Mouse (Mus musculus) heart, adult 8-10 months (tissue): ENCODE results near the gene Lonp2. TPM values are rescaled to one million over a fixed set of nuclear protein-coding genes. Genes with fewer than 3 reads are reported as not detected.

ENCODE experiments used
- DNase-seq: peaks from one replicate; pipeline ENCODE4 v3.0.0; 2022; ENCODE audit warnings: low spot score
- total RNA-seq, 4 experiments: library from RNA; stranded (reverse); gene quantifications; 2 replicates each; pipeline ENCODE4 v1.2.4; 2022

Lonp2 gene
- total RNA-seq = 10 to 100 TPM; 79.6 to 86.6 (median 83.4) TPM

DNA sequence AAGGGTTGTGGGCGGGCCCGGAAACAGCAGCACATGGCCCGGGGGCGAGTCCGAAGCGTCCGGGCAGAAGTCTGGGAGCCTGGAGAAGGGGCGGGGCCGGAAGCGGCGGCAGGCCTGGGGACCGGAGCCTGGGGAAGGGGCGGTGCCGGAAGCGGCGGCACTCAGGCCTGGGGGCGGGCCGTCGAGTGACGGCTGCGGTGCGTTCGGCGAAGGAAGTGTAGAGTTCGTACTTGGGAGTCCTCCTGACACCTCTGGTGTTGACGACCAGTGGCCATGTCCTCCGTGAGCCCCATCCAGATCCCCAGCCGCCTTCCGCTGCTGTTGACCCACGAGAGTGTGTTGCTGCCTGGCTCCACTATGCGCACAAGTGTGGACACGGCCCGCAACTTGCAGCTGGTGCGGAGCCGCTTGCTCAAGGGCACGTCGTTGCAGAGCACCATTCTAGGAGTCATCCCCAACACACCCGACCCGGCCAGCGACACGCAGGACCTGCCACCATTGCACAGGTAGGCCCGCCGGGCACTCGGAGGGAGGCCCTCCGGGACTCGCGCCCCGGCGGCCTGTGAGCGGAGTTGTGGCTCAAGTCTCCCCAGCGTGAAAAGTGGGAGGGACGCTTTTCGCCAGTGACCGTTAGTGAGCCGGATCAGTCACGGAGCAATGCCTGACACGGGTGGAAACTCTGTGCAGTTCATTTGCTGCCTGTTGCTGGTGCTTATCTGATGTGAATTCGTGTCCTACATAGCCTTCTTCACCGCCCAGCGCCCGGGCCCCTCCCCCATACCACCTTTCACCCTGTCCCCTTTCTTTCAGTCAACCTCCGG, at the start of gene Lonp2:
TSS of gene Lonp2 (plus strand) at position 133 of the 821 bp plus-strand sequence.
- DNase-seq = peak; percentile 97

DNA sequence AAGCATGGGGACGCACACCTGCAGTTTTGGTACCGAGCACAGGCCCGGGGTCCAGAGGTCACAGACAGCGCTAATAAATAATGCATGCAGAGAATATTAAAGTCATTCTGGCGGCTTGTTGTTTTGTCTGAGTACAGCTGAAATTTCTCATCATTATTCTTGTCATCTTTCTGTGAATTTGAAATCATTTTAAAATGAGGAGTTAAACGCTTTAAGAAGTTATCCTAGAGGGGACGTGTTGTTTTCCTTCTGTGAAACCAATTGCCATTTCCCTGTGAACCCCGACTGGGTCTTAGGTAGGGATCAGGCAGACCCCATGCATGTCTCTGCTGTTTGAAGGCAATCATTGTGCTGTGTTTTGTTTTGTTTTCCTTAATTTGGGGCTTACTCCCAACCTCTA, 46.3 kb upstream of the Lonp2 start:
- DNase-seq = no peak

DNA sequence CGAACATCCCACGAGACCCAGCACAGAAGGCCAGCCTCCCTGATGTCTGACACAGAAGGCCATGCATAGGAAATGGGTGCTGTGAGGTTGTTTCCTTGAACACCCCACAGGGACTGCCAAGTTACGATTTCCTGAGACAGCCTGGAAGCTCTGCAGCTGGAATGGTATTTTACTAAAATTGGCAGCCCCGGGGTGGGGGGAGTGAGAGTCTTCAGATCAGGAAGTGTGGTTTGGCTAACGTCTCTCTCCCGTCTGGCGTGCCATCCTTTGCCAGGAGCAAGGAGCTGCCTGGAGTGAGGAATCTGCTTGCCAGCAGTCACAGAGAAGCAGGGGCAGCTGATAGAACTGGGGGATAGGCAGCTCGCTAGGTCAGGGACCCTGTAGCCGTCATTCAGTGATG, 45.8 kb upstream of the Lonp2 start:
- DNase-seq = peak; percentile 53

DNA sequence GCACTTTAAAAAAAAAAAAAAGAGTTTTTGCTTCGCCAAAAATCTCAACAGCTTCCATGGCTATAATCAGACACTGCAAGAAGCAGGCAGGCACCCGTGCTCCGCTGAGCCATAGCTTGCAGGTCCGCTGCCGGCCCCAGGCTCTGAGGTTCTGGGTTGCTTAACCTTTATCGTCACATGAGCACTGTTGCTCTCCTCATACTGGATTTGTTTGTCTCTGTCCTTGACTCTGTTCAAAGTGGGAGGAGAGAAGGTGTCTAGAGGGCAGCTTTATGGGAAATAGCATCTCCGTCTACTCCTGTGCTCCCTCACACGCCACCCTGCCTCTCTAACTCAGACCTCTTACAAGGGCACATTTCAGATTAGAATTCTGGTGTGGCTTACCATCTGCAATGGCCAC, 45.1 kb upstream of the Lonp2 start:
- DNase-seq = no peak

DNA sequence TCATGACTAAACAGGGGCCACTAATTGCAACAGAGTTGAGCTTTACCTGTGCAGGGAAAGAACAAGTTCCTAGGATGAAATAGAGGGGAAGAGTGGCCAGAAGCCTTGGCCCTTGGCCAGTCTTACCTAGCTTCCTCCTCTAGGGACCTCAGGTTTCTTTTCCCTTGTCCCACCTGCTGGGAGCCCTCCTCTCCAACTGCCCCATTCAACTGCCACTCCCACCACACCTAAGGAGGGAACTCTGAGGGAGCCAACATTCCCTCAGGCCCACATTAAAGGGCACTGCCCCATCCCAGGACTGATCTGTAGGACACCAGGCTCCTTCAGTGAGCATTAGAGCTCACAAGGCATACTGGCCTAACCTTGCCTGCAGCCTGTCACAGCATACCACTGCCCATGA, 43.4 kb upstream of the Lonp2 start, which contains the start of gene Abcc12:
TSS of gene Abcc12 (minus strand) at position 229 of the 400 bp plus-strand sequence.
- DNase-seq = no peak

DNA sequence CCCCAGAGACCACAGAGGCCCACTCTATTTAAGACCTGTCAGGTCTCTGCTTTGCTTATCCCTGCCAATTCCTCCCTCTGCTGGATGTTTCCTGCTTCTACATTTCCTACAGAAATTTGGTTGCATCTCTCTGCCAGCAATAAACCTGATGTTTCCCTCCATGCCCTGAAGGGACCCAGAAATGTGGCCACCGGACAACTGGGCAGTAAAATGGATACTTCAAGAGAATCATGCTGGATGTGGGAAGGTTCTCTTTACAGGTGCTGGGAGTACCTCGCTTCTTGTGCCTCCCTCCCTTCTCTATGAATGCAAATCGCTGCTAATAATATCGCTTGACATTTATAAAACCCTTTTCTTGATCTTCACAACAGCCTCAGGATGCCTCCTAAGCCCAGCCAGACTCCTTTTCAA, 41.9 kb upstream of the Lonp2 start:
- DNase-seq = no peak

DNA sequence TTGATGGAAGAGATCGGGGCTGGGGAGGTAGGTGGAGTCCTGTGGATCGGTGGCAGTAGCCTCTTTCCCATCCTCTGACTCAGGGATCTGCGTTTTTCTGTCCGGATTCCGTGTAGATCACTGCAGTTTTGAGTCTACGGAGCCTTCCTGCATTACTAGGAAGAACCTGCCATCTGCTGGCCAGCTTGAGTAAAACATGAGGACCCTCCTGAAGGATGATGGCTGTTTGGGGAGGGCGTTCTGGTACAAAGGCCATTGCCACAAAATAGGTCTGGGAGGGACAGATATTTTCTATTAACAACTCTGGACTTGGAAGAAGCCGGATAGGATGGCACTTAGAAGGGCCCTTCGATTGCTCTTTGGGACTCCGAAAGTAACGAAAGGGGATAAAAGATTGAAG, 38.7 kb upstream of the Lonp2 start:
- DNase-seq = peak; percentile 80

DNA sequence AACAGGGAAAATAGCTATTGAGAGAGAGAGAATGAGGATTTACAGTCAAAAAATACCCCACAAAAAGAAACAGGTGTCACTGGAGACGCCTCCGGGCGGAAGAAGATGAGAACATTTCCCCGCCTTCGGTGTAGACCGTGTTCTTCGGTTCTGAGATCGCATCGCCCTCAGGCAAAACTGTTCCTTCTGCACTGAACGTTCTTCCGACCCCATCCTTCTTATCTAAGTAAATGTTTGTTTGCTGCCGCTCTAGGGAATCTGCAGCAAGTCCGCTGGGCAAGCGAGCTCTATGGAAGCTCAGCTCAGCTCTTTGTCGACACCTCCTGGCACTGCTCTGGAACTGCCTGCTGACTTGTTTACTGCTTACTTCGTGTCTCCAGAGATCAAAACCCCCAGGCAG, 38.3 kb upstream of the Lonp2 start:
- peak; percentile 71 for DNase-seq

DNA sequence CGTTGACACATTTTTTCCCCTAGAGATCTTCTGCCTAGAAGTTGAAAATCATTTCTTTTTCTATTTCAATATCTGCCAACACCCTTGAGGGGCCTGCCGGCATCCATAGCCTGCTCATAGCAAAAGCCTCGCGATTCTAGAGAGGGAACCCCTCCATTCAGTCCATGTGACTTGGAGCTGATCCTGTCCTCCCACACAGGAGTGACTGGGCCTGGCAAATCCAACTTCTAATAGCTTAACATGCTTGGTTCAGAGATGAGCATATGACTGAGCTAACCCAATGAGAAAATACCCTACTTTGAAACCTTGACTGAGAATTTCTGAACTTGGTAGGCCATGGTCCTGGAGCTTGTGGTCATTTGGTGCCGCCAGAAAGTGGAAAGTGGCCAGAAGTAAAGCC, 37.8 kb upstream of the Lonp2 start:
- DNase-seq = no peak

DNA sequence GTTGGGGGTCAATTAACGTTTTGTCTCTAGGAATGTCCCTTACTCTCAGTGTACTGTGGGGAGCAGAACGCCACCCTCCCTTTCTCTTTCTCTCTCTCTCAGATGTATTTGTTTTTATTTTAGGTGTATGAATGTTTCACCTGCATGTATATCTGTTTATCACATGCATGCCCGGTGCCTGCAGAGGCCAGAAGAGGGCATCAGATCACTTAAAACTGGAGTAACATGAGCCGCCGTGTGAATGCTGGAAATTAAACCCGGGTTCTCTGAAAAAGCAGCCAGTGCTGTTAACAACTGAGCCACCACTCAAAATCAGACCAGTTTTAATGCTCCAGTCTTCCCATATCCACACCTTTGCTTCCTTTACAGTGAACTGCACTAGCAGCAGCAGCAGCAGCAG, 37.2 kb upstream of the Lonp2 start:
- no peak for DNase-seq

DNA sequence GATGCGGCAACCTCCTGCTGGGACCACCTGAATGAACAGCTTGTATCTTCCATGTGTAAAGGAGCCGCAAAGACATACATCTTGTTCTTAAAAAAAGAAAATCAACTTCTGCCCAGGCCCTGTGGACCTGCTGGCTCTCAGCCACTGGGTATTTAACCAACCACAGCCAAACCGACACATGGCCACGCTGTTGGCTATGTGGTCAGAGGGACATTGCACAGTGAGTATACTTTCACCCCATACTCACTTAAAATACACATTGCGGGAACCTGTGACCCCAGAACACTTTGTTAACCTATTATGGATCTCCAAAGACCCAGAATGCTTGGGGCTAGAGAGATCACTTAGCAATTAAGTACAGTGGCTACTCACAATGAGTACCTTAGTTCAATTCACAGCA, 35.5 kb upstream of the Lonp2 start:
- no peak for DNase-seq

DNA sequence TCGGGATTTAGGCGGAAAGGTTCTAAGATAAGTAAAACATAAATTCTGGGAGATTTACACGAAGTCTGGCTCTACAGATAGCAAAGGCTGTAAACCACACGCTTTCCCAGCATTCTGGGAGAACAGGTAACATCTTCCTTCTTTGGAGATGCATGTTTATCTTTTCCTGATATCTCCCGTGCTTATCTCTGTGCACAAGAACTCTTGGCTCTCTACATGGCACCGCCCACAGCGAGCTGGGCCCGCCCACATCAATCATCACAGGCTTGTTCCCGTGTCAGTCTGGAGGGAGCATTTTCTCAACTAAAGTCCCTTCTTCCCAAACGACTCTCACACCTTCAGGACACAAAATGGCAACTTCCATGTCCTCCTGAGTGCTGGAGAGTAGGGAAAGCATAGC, 30.7 kb upstream of the Lonp2 start:
- no peak for DNase-seq

DNA sequence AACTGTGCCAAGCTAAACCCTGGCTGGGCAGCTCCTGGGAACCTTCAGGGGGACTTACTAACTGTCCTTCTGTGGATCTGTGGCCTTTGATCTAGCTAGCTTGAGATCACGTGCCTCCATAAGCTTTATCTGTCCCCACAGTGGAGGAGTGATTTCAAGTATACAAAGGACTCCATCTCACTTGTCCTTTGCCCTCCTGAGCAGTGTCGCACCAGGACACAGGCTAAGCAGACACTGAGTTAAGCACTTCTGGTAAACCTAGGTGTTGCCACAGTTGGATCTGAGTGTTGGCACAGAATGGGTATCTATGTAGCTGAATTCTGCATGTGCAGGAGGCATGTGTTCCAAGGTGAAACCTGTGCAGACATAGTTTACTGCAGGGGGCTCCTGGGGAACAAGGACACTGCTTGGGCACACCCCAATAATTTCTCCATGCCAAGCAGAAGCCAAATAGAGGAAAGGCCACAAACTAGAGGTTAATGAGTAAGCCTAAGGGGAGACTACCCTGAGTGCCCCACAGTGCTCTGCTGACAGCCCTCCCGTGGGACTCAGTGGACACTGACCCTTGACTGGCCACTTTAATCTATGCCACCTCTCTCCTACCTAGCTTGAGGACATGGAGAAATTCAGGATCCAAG, 29.6 kb upstream of the Lonp2 start:
- DNase-seq = no peak

DNA sequence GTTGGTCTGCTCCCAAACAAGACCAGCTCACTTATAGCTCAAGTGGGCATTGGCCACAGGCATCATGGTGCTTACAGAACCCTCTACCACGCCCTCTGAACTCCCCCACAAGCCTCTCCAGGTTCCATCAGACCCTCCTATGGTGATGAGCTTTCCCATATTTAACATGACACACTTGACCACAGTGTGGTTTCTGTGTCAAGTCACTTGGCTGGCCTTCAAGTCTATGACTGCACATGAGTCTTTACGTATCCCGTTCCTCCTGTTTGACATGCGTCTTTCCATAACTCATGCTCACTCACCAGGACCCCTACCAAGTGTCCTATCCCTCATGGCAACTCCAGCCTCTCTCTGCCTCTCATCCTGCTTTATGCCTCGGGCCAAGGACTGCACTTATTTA, 28.2 kb upstream of the Lonp2 start:
- no peak for DNase-seq

DNA sequence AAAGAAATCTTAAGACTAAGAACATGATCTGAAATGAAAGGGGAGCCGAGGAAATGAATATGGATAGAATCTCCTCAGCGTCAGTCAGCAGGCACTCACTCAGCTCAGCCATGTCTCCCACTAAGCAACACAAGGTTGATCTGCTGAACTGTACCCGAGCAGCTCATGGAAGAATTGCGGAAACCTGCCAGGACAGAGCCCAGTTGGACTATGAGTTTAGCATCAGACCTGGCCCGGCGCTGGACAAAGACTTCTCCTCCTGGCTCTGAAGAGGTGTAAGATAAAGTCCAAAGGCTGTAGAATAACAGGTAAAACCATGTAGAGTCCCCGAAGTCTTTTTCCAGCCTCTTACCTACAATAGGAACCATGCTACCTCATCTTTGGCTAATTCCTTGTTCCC, 26.2 kb upstream of the Lonp2 start:
- DNase-seq = no peak

DNA sequence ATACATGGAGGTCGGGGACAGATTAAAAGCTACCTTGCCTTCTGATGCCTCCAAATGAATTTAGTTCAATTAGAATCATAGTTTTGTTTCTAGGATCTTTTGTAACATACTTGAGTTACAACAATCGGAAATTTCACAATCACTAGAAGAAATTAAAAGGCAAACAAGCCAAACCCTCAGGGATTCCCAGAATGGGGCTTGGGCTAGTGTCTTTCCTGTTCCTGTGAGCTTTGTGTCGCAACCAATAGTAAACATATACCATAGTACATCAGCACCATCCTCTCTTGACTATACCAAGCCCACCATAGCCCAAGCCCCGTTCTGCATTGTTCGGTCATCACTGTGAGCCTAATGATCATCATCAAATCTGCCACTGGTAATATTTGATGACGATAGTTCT, 24.5 kb upstream of the Lonp2 start:
- DNase-seq = no peak

DNA sequence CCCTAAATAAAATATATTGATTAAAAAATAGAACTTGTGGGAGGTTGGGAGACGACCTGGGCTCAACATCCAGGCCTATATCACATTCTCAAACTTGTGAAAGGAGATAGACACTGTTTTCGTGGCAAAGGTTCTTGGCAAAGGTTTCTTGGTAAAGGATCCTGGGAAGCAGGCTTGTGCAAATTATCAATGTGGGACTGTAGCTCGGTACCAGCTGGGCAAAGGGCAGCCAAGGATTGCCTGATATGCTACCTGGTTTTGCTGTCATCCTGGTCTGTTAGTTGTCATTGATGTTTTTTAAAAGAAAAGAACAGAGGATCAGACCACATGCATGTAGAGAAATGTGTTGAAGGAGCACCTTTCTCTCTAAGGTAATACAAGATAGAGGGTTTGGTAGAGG, 23.5 kb upstream of the Lonp2 start:
- DNase-seq = no peak

DNA sequence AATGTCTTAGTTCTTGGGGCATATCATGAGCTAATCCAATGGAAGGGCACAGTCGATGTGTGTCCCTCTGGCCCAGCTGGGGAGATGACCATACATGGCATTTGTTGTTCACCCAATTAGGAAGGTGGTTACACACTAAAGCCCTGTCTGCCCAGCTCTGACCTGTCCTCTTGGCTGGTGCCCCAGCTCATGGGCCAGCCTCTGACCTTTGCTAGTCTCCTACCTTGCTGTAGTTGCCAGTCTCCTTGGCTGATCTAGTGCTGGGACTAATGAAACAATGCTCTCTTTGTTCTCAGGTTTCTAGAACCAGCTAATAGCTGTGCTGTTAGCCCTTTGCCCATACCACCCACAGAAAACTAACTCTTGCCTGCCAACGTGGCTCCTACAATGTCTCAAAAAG, 20.7 kb upstream of the Lonp2 start:
- DNase-seq = no peak

DNA sequence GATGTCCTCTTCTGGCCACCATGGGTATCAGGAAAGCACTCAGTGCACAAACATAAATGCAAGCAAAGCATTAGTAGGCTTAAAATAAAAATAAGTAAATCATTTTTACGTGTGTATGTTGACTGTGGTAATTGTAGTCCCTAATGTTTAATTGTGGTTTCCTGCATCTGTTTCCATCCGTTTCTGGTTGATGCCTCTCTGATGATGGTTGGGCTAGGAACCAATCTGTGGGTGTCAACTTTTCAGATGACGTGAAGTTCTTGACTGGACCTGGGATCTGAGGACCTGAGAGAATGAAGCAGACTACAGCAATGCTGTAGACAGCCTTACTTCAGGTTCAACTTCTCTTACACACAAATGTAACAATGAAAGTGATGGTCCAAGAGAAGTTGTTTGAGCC, 19.2 kb upstream of the Lonp2 start:
- DNase-seq = no peak

DNA sequence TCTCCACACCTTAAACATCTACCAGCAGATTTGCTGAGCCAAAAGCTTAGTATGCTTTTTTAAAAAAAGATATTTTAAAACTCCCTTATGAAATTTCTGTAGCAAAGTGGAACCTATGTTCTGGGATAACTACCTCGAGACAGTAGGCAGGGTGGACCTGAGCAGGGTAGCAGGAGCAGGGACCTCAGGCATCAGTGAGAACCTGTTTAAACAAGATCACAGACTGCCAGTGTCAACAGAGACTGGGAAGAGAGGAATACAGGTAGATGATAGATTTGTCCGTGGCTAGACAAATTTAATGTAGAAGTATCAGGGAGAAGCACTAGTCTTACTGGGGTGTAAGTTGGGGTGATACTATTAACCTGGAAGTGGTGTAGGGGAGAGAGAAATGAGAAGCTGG, 10.0 kb upstream of the Lonp2 start:
- no peak for DNase-seq

DNA sequence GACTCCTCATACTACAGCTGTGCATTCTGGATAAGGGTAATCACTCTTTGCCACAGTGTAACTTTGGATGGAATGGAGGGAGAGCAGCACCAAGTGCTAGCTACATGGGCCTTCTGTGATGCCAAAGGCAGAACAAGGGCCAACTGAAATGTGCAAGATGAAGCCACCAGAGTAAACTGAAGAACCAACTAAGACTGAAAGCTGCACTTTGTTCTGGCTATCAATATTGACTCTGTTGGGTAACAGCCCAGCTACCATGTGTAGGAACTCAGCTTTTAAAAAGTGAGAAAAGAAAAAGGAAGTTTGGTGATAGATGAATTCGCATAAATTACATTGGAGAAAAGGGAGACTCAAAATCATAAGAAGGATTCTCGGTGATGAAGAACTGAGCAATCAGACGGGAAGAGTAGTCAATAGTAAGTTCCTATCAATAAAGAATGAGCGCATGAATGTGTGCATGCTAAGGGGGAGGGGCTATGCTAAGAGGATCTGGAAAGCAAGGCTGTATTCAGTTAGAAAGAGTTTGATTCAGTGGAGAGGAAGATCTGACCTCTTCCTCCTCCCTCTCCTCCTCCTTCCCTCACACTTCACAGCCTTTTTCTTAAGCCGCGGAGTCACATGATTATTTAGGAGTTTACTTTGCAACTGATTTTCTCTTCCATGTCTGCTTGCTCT, 8.6 kb upstream of the Lonp2 start:
- no peak for DNase-seq

DNA sequence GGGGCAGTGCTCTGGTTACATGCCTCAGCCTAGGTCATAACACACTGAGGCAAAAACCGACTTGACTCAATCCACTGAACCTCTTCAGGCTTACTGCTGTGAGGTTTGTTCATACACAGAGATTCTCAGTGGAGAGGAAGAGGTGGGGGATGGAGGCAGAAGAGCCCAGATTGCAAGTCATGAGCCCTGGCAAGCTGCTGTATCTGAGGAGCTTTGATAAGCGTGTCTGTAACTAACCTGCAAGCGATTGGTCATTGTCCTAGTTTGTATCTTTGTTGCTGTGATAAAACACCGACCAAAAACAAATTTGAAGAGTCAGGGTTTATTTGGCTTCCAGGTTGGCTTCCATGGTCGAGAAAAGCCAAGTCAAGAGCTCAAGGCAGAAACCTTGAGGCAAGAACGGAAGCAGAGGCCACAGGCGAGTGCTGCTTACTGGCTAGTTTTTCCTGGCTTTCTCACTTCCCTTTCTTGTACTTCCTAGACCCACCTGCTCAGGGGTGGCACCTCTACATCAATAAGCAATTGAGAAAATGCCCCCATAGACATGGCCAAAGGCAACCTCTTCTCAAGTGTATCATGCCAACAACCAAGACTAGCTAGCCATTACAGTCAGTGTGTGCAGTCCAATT, 6.0 kb upstream of the Lonp2 start:
- no peak for DNase-seq
